Mouse (Mus musculus) yolk sac, embryonic 10.5 days (tissue): ENCODE measurements at regions not wholly inside any gene's neighbourhood (a gene's known extent, or its start where the extent isn't known, plus 50 kb on each side); places are given as distances from the start of the nearest gene placed in this dataset.

Experiments
- DNase-seq: peaks from one replicate; pipeline ENCODE4 v3.0.0-alpha.2; 2017; ENCODE audit warnings: low spot score

- DNase-seq, result no peak
Measured at GRCm38 (mm10) chr10:91888537-91888936, 707.4 kb upstream of the Tmpo start.

DNA sequence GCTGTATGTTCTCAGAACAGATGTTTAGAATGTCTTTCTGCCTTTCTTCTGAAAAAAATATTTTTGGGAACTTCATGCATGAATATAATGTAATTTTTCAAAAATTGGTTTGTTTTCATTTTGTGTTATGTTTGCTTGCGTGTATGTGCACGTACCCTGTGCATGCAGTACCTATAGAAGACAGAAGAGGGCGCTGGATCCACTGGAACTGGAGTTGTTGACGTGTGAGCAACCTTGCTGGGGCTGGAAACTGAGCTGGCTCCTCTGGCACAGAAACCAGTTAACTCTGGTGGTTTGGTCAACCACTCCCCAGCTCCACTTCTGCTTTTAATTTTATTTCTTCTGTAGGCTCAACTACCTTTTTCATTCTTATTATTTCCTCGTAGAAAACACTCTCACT lies 702.0 kb upstream of the Tmpo start:
- no peak for DNase-seq

GRCm38 (mm10) chr10:91882481-91882880 lies 701.4 kb upstream of the Tmpo start:
- no peak for DNase-seq

- no peak for DNase-seq
Measured at GRCm38 (mm10) chr10:91881521-91882228, 700.6 kb upstream of the Tmpo start.

DNA sequence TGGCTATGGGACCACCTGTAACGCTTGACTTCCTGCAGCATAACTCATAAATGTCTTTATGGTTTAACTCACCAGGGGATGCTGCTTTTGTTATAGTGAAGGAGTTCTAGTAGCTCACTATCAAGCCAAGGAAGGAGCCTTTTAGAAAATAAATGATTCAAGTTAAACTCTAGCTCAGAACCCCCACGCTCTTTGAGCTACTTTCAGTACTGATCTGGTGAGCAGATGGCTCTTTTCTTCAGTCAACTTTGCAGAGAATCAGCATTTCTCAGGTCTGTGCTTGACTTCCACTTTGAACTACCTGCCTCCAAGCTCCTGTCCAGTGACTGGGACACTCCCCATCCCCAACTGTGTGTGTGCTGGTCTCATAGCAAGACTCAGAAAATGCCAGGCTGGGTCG lies 694.3 kb upstream of the Tmpo start:
- no peak for DNase-seq

- no peak for DNase-seq
Measured at GRCm38 (mm10) chr10:91871244-91871643, 690.1 kb upstream of the Tmpo start.

- no peak for DNase-seq
Measured at GRCm38 (mm10) chr10:91858711-91859595, 677.8 kb upstream of the Tmpo start.

GRCm38 (mm10) chr10:91827074-91827473 lies 646.0 kb upstream of the Tmpo start:
- DNase-seq, result no peak

DNA sequence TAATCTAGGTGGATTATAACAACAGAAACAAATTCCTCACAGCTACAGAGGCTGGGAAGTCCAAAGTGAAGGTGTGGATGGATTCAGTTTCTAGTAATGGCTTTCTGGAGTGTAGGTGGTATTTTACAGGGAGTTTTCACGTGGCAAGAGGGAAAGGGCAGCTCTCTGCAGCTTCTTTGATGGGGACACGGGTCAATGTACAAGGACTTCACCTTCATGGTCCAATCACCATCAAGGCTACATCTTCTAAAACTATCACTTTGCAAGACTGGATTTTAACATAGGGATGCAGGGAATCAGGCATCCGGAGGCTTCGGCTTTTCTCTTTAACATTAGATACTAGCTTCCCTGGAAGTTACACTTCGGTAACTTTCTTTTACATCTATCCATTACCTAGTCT lies 642.4 kb upstream of the Tmpo start:
- no peak for DNase-seq

DNA sequence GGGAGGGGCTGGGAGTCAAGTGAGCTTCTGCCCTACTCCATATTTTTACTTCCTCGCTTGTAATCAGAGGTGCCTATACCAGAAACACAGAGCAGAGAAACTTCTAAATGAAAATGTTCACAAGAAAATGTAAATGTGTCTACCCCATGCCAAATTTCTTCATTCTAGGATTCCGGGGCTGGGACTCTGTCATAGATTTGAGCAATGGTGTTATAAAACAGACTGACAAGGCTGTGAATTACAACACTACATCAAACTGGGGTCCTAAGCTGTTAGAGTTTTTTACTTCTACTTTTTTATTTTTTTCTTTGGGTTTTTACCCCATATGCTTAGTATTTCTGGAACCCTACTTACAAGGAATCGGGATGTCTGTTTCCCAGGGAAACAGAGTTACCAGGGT lies 623.8 kb upstream of the Tmpo start:
- no peak for DNase-seq
